Mouse (Mus musculus): ENCODE results near the gene Casp12. TPM values are rescaled to one million over a fixed set of nuclear protein-coding genes. Genes with fewer than 3 reads are reported as not detected.

Gene Casp12
- total and polyA plus RNA-seq, 2 experiments = 0.09 to 2.4 TPM

DNA sequence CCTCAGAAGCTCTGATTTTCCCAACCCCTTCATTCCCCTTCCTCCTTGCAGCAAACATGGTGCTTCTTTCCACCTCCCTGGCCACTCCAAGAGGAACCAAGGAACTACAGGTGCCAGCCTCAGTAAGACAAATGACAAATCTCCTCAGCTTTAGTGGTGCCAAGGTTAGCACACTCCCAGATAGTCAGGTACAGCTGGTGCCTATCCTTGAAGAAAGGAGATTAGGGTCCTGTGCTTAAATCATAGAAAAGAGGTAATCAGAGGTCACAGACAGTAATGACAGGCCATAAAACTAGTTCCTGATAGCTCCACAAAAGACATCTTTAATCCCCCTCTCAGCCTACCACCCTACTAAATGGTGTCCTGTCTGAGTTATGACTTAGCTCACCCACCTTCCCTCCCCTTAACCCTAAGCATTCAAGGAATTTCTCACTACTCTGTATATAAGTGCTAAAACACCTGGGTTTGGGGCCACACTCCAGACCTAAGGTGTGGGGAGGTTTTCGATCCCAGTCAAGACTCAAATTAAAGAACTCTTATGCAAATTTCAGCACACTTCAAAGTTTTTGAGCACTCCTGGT lies 65.8 kb downstream of the Casp12 start:
- no peak overlapping the region for H3K27ac ChIP-seq (replicated peaks; ENCODE audit: insufficient read depth, low read depth, low read length)

DNA sequence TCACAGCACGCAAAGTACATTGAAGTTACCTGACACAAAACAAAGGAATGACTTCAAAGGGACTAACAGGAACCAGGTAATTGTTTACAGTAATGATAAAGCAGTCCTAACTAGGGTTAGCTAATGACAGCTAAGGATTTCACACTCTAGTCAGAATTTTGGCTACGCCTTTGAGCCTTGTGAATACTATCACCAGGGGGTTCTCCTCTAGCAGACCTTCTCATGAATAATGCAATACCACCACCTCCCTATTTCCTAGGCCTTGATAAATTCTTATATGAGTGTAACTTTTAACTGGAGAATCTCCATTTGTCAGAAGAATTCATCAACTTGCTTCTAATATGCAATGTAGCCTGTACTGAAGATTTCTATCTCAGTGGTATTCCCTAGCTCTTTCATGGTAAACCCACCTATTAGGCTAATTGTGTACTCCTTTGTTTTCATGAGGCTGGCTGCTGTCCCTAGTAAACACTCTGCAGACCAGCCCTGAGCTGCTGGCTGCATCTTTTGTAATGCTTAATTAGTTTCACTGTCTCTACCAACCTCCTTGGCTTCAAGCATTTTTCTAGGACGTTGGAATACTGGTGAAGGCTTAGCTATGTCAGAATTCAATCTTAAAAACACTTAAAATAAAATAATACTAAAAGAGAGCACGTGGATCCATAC lies 67.3 kb downstream of the Casp12 start:
- no peak for DNase-seq (ENCODE audit: extremely low read depth, low read depth, low spot score)
- Histone ChIP-seq H3K4me3 (ENCODE audit: insufficient read depth, low read depth, low read length) (no peak overlapping the region), H3K4me1 (ENCODE audit: control insufficient read depth, insufficient read depth, low read length) (no peaks in the 10 kb centered on the region), H3K36me3 (ENCODE audit: control insufficient read depth, insufficient read depth, low read length) (no peaks in the 10 kb centered on the region), H3K79me2 (ENCODE audit: control insufficient read depth, insufficient read depth, low read length) (no peaks in the 10 kb centered on the region), H3K27me3 (ENCODE audit: control insufficient read depth, insufficient read depth, low read length) (no peaks in the 10 kb centered on the region), H3K27ac (replicated peaks; ENCODE audit: insufficient read depth, low read depth, low read length) (no peak overlapping the region), H3K9ac (ENCODE audit: low read depth, low read length) (no peak overlapping the region)
- no peak for TF ChIP-seq POLR2A (IDR thresholded peaks at IDR 0.05; ENCODE audit: extremely low read depth, insufficient read depth, low read length)
- TF ChIP-seq CTCF (IDR thresholded peaks at IDR 0.05; ENCODE audit: low read depth, low read length) = no peak
- 42% methylated on average over 4 of the region's 4 CpGs for WGBS

More for the DNA sequence above, 65.8 kb downstream of the Casp12 start:
- TF ChIP-seq CTCF (IDR thresholded peaks at IDR 0.05; ENCODE audit: low read depth, low read length) (no peak), POLR2A (IDR thresholded peaks at IDR 0.05; ENCODE audit: extremely low read depth, insufficient read depth, low read length) (no peak)
- DNase-seq (ENCODE audit: extremely low read depth, low read depth, low spot score) = no peak
- no peaks in the 10 kb centered on the region for H3K36me3 ChIP-seq (ENCODE audit: control insufficient read depth, insufficient read depth, low read length)
- no peaks in the 10 kb centered on the region for H3K79me2 ChIP-seq (ENCODE audit: control insufficient read depth, insufficient read depth, low read length)
- H3K4me3 ChIP-seq (ENCODE audit: insufficient read depth, low read depth, low read length) = no peak overlapping the region
- H3K9ac ChIP-seq (ENCODE audit: low read depth, low read length) = no peak overlapping the region
- no peaks in the 10 kb centered on the region for H3K4me1 ChIP-seq (ENCODE audit: control insufficient read depth, insufficient read depth, low read length)
- no peaks in the 10 kb centered on the region for H3K27me3 ChIP-seq (ENCODE audit: control insufficient read depth, insufficient read depth, low read length)
- 90% methylated on average over 1 of the region's 1 CpGs for WGBS

DNA sequence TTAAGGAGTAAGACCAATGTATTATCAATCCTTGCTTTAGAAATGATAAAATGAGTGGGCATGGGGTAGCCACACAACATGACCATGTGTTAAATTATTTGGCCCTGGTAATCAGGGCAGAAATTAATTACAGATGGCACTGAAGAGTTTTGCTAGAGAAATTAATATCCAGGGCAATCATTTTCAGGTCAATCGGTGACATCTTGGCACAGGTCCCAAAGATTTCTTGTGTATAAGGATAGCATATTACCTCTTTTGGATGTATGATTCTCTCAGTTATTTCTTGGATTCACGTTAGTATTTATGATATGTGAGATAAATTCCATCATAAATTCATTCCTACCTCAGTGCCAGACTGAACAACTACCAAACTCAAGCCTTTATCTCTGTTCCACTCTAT lies 72.6 kb downstream of the Casp12 start:
- H3K79me2 ChIP-seq (ENCODE audit: control insufficient read depth, insufficient read depth, low read length) = no peaks in the 10 kb centered on the region
- no peaks in the 10 kb centered on the region for H3K27me3 ChIP-seq (ENCODE audit: control insufficient read depth, insufficient read depth, low read length)
- no peak overlapping the region for H3K27ac ChIP-seq (replicated peaks; ENCODE audit: insufficient read depth, low read depth, low read length)
- TF ChIP-seq CTCF (IDR thresholded peaks at IDR 0.05; ENCODE audit: low read depth, low read length) = no peak
- TF ChIP-seq POLR2A (IDR thresholded peaks at IDR 0.05; ENCODE audit: extremely low read depth, insufficient read depth, low read length) = no peak
- H3K9ac ChIP-seq (ENCODE audit: low read depth, low read length) = no peak overlapping the region
- DNase-seq (ENCODE audit: extremely low read depth, low read depth, low spot score) = no peak
- no peaks in the 10 kb centered on the region for H3K36me3 ChIP-seq (ENCODE audit: control insufficient read depth, insufficient read depth, low read length)
- WGBS = 60% methylated on average over 2 of the region's 2 CpGs
- H3K4me3 ChIP-seq (ENCODE audit: insufficient read depth, low read depth, low read length) = no peak overlapping the region
- no peaks in the 10 kb centered on the region for H3K4me1 ChIP-seq (ENCODE audit: control insufficient read depth, insufficient read depth, low read length)

Other genes with a start within 250 kb of the Casp12 start
- gene Casp1, start 46.9 kb upstream of the Casp12 start, total RNA-seq (2014; rRNA removed) = 2.4 and 3.6 TPM in 2 replicates
- gene Casp1, start 46.9 kb upstream of the Casp12 start, polyA plus RNA-seq (2012; rRNA removed) = 0.18 and 0.25 TPM in 2 replicates
- 1.7 and 3.2 TPM in 2 replicates for gene Casp4, start 36.6 kb upstream of the Casp12 start, total RNA-seq (2014; rRNA removed)
- gene Casp4, start 36.6 kb upstream of the Casp12 start, polyA plus RNA-seq (2012; rRNA removed) = 0.20 and 0.64 TPM in 2 replicates

All from liver, adult 2 months (tissue).